Mouse (Mus musculus) adrenal gland, postnatal 25 days (tissue): Measurements from ENCODE around the gene Capn15. TPM values are rescaled to one million over a fixed set of nuclear protein-coding genes. Genes with fewer than 3 reads are reported as not detected.

Experiments
- DNase-seq: peaks from one replicate; pipeline ENCODE4 v3.0.0; 2021; ENCODE audit warnings: mixed read lengths
- total RNA-seq: library from RNA; stranded (reverse); gene quantifications from 2 replicates; pipeline ENCODE4 v1.2.3, GENCODE M21; 2021

The Capn15 gene
- total RNA-seq, 1 experiment from 2014 or later, result 24.5 TPM

GRCm38 (mm10) chr17:25993489-25993888, 7.9 kb upstream of the Capn15 start:
- no peak for DNase-seq

DNA sequence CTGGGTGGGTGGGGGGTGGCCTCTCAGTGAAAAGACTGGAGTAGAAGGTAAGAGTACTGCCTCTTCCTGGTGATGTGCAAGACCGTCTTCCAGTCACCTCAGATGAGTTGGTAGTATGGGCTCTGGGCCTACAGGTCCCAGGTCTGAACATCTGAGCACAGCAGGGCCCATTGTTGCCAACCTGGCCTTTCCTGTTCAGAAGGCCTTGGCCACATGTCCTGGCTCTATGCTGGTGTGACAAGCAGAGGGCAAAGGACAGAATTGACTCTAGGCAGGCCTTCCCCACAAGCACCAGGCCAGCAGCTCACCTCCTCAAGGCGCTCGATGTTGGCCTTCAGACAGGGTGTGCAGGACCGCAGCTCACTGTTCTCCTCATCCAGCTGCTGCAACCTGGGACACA, 6.7 kb upstream of the Capn15 start:
- DNase-seq, result no peak

- no peak for DNase-seq
These were observed 4.7 kb upstream of the Capn15 start for GRCm38 (mm10) chr17:25990331-25990730.

DNA sequence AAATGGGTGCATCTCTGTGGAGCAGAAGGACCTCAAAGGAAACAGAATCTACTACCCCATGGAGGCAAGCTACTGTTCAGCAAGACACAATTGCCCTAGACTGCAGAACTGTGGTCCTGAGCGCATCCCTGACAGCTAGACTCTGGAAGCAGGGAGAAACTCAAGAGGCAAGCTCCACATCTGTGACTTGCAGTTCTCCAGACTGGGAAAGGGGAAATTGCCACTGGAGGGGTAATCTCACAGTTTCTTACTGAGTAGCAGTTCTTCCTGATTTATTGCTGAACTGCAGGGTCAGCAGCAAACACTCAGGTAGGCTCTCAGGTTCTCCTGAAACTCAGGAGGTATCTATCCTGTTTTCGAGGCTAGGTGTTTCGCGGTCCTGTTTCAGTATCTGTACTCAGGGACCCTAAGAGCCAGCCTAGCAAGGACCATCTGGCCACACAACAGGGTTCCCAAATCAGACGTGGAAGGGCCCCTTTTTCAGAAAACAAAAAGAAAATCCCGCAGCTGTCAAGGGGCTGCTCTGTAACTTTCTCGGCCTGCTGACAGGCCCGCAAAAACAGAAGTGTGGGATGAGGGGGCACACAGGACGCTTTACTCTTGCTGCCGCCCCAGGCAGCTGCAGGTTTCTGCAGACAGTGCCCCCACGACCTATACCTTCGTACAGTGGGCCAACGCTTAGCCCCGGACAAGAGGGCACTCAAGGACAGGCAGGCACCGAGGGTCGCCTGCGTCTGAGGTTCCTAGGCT, 865 bp downstream of the Capn15 start:
- no peak for DNase-seq

GRCm38 (mm10) chr17:25984066-25984465, 1.5 kb downstream of the Capn15 start:
- DNase-seq, result no peak

- no peak for DNase-seq
These were observed 2.7 kb downstream of the Capn15 start for GRCm38 (mm10) chr17:25982913-25983312.

- DNase-seq, result peak; percentile 30
These were observed 4.7 kb downstream of the Capn15 start for GRCm38 (mm10) chr17:25980854-25981253.

- DNase-seq, result no peak
These were observed 5.5 kb downstream of the Capn15 start for GRCm38 (mm10) chr17:25979829-25980738.

DNA sequence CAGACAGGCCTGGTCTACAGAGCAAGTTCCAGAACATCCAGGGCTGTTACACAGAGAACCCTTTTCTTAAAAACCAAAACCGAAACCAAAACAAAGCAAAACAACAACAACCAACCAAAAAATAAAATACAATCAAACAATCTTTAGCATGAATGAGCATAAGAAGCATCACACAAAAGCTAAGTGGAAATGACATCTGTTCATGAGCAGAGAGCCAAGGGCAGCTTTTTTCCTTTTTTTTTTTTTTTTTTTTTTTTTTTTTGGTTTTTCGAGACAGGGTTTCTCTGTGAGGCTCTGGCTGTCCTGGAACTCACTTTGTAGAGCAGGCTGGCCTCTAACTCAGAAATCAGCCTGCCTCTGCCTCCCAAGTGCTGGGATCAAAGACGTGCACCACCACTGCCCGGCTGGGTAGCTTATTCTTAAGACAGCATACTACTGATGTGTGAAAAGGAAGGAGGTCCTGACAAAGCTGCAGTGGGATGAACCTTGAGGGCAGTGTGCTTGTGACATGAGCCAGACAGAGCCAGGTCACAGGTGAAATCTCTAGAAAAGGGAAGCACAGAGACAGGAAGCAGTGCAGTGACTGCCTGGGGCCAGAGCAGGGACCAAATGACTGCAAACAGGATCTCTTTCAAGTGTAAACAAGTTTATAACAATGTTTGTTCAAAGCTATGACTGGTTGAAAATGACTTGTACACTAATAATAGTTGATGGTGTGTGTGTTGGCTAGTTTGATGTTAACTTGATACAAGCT, 14.5 kb downstream of the Capn15 start:
- DNase-seq, result no peak

DNA sequence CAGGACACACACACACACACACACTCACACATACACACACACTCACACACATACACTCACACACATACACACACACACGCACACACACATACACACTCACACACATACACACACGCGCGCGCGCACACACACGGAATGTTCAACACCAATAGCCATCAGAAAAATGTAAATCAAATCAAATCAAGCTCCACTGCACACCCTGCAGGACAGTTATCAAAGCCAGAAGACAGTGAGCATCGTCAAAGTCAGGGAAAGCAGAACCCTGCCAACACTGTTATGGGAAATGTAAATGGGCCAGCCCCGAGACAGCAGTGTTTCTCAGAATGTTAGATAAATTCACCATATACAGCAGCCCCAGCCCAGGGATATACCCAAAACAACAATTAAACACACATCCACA, 15.1 kb downstream of the Capn15 start:
- no peak for DNase-seq

DNA sequence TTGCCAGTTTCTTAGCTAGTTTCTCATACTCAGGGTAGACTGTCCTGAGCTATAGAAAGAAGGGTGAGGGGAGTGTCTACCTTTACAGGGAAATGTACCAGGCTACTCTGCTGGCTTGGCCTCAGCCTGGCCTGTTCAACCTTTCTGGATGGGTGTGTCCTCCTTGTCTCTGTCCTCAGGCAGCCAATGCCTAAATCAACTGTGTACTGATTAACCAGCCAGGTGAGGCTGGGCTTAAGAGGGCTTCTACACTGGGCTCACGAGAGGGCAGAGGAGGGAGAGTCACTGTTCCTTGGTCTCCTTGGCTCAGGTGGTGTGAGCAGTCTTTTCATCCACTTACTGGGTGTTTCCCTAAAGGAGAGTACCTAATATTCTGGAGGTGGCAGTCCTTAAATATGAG, 17.4 kb downstream of the Capn15 start:
- DNase-seq, result no peak

- DNase-seq, result no peak
These were observed 17.9 kb downstream of the Capn15 start for GRCm38 (mm10) chr17:25967652-25968051.

DNA sequence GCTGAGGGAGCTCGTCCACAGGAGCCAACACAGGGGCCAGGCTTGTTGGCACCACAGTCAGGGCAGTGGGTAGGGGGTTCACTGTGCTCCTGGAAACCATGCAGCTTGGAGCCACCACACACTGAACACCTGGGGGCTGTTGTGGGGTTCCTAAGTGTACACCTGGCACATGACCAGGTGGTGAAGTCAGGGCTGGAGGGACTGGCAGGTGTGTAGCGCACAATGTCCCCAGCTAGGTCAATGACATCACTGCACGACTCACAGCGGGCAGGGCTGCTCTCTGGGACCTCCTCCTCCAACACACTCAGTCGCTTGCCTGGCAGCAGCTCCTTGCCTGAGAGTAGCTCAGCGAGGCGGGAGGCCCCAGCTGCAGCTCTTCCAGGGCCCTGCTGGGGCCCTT, 21.3 kb downstream of the Capn15 start:
- no peak for DNase-seq

DNA sequence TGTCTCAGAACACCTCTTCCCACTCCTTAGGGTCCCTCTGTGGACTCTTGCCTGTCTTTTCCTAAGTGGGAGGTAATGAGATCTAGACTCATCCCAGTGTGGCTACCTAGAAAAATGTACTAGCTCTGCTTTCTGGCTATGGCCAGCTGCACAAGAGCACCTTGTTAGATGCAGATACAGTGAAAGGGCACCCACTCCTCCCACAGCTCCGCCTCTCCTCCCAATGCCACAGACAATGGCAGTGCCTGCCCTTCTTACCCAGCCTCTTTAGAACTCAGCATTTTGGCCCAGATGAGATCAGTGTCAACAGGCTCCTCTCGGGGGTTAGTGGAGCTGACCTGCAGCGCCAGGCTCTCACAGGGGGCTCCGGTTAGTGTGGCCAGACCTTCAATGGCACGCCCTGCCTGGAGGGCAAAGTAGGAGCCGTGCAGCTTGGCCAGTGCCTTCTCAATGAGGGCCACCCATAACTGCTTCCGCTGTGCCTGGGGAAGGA, 23.1 kb downstream of the Capn15 start:
- no peak for DNase-seq

DNA sequence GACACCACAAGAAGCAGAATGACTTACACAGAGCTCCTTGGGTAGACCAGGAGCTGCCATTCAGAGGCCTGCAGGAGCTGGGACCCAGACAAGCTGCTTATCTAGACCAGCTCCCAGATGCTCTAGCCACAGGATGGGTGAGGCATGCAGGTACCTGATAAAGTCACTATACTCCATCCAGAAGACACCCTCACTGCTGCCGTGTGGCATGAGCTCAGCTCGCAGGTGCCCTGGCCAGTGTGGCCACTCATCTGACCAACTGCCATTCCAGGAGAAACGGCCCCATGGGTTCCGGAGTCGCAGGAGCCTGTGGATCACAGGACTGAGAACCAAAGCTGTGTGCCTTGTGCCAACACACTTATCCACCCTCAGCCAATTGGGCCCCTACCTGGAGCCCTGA, 24.0 kb downstream of the Capn15 start:
- DNase-seq, result no peak

DNA sequence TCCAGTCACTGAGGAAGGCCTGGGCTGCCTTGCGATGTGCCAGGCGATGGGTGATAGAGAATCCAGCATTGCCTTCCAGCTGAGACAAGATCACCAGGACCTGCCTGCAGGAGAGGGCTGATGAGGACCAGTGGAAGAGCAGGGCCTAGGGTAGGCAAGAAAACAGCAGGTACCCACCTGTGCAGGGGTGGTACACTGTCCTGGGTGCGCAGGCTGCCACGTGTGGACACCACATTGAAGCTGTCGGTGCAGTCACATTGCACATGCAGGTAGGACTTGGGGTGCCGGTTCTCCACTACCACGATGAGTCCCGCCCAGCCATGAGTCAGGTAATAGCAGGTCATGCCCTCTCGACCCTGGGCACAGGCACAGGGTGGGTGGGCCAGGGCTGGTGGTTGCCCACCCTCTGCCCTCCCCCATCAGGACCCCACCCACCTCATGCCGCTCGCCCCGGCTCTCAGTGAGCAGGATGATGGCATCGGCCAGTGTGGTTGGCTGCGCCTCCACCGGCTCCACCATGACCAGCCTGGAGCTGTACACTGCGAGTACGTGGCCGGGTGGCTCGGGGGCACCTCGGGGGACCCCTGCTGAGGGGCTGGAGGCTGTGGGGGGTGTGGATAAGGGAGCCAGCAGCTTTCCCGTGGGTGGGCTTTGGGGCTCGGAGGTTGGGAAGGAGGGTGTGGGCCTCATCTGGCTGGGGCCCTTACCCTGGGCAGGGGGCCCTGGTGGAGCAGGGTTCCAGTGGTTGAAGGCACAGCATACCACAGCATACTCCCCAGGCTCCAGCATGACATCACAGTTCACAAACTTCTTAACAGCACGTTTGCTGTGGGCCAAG, 25.7 kb downstream of the Capn15 start:
- DNase-seq, result no peak

DNA sequence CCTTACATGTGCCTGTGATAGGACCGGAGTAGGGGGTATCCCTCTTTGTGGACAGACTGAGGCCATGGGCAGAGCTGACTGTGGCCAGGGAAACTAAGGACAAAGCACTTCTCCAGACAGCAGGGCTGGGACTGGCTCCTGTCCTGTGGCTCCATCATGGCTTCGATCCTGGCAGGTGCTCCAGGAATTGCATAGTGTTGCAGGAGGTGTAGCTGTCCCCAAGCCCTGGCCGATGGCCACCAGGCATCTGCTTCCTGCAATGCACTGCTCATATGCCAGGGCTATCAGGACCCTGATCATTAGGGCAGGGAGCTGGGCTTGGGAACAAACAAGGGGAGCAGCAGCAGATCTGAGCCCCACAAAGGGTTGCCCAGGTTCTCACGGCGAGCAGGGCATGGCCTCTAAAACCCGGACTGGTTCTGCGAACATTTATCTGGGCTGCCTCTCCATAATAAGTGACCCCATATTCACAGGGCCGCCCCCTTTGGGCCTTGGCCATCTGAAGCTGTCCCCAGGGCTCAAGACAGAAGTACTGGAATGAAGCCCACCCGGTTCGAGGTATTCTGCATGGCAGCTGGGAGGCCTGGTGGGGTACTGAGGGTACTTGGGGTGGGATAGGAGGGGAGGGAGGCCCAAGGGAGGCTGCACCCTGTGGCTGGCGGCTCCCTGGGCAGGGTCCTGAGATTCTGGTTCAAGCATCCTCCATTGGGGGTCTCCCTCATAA, 26.7 kb downstream of the Capn15 start:
- DNase-seq, result no peak

GRCm38 (mm10) chr17:25957586-25958051, 28.0 kb downstream of the Capn15 start:
- DNase-seq, result peak; percentile 2

DNA sequence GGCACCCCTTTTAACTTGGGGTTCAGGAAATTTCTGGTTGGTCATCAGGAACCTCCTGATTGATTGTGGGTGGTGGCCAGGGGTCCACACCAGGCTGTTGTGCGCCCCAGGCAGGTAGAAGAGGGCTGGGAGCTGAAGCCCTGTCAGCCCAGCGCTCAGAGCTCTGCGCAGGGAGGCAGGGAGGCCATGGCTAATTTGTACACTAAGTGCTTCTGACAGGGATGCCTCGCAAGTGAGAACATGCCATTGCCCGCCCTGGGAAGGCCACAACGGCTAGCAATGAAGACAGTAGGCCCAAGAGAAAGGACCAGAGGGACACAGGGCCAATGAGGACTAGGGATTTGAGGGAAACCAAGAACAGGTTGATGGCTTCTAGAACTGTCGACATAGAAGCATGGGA, 29.0 kb downstream of the Capn15 start:
- DNase-seq, result no peak

- DNase-seq, result peak; percentile 9
These were observed 29.4 kb downstream of the Capn15 start for GRCm38 (mm10) chr17:25956201-25956600.

- DNase-seq, result no peak
These were observed 29.9 kb downstream of the Capn15 start for GRCm38 (mm10) chr17:25955736-25956135.
